Mouse (Mus musculus) liver, adult 2 months (tissue): ENCODE results near the gene Araf. TPM values are rescaled to one million over a fixed set of nuclear protein-coding genes. Genes with fewer than 3 reads are reported as not detected.

Source experiments
- DNase-seq: peaks from one replicate; pipeline ENCODE4 v3.0.0-alpha.2; 2011; ENCODE audit warnings: low read depth, low spot score; ENCODE audit errors: extremely low read depth
- H3K27ac ChIP-seq: fragments of 200-500 bp; replicated peaks from 2 replicates; pipeline ENCODE4 v1.5.1; 2012; ENCODE audit warnings: low read depth, mild to moderate bottlenecking, control low read depth, inconsistent platforms, low read length; ENCODE audit not compliant: insufficient read depth
- H3K27me3 ChIP-seq: fragments of 200-500 bp; 2 replicates; pipeline ENCODE4 v1.6.1; 2012; ENCODE audit warnings: mild to moderate bottlenecking, moderate library complexity, low read length, inconsistent platforms; ENCODE audit not compliant: control insufficient read depth, insufficient read depth
- H3K36me3 ChIP-seq: fragments of 200-500 bp; 2 replicates; pipeline ENCODE4 v1.6.1; 2012; ENCODE audit warnings: low read length, inconsistent platforms; ENCODE audit not compliant: control insufficient read depth, insufficient read depth
- H3K4me1 ChIP-seq: fragments of 200-500 bp; 2 replicates; pipeline ENCODE4 v1.6.1; 2011; ENCODE audit warnings: low read length; ENCODE audit not compliant: control insufficient read depth, insufficient read depth
- H3K4me3 ChIP-seq: fragments of 200-500 bp; 2 replicates; pipeline ENCODE4 v1.5.1; 2011; ENCODE audit warnings: low read depth, mild to moderate bottlenecking, control low read depth, low read length, moderate library complexity; ENCODE audit not compliant: insufficient read depth
- H3K79me2 ChIP-seq: fragments of 200-500 bp; 2 replicates; pipeline ENCODE4 v1.6.1; 2012; ENCODE audit warnings: inconsistent platforms, mild to moderate bottlenecking, low read length, moderate library complexity; ENCODE audit not compliant: control insufficient read depth, insufficient read depth
- H3K9ac ChIP-seq: fragments of 200-500 bp; 2 replicates; pipeline ENCODE4 v1.6.1; 2012; ENCODE audit warnings: low read depth, mild to moderate bottlenecking, control low read depth, inconsistent platforms, low read length
- CTCF ChIP-seq: fragments of 200-500 bp; IDR thresholded peaks from 2 replicates; pipeline ENCODE4 v1.5.1; 2011; ENCODE audit warnings: low read depth, low read length, control low read depth
- POLR2A ChIP-seq: fragments of 200-500 bp; IDR thresholded peaks from 2 replicates; pipeline ENCODE4 v1.6.1; 2011; ENCODE audit warnings: low read length, control low read depth; ENCODE audit not compliant: insufficient read depth; ENCODE audit errors: extremely low read depth
- WGBS: fragments of 180-500 bp; shearing (Covaris S2); methylation state at CpG from one replicate; pipeline ENCODE4 v1.1.7; 2018; 5-methylcytosine and 5-hydroxymethylcytosine counted together
- polyA plus RNA-seq: library from polyadenylated mRNA; depleted of rRNA; stranded (reverse); fragments of >200 nt; gene quantifications from 2 replicates; pipeline ENCODE4 v1.2.3, GENCODE M21; 2012
- total RNA-seq: library from RNA; depleted of rRNA; stranded (reverse); fragments of >200 nt; gene quantifications from 2 replicates; pipeline ENCODE4 v1.2.3, GENCODE M21; 2014

Gene Araf
- total and polyA plus RNA-seq, 2 experiments: 39.5 to 139 TPM

DNA sequence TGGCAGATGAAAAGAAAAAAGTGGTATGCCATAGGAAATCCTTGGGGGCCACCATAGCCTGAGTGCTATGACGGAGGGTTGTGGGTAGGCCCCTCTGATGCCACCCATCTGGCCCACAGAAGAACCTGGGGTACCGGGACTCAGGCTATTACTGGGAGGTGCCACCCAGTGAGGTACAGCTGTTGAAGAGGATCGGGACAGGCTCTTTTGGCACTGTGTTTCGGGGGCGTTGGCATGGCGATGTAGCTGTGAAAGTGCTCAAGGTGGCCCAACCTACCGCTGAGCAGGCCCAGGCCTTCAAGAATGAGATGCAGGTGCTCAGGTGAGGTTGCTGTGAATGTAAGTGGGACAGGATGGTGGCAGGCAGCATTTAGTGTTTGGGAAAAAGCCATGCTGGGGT is 56.2 kb downstream of the Araf start:
- peaks cover 20% of the 10 kb centered on the region; the same call in 1 of the 2 replicates for H3K36me3 ChIP-seq
- no peak overlapping the region for H3K9ac ChIP-seq
- H3K27me3 ChIP-seq: no peaks in the 10 kb centered on the region
- no peaks in the 10 kb centered on the region; the same call in 1 of the 2 replicates for H3K4me1 ChIP-seq
- no peak for TF ChIP-seq POLR2A
- TF ChIP-seq CTCF: no peak
- no peak for DNase-seq
- 96% methylated on average over 7 of the region's 7 CpGs for WGBS
- H3K79me2 ChIP-seq: peaks cover 3% of the 10 kb centered on the region; the same call in 1 of the 2 replicates
- no peak overlapping the region for H3K4me3 ChIP-seq
- H3K27ac ChIP-seq: no peak overlapping the region

DNA sequence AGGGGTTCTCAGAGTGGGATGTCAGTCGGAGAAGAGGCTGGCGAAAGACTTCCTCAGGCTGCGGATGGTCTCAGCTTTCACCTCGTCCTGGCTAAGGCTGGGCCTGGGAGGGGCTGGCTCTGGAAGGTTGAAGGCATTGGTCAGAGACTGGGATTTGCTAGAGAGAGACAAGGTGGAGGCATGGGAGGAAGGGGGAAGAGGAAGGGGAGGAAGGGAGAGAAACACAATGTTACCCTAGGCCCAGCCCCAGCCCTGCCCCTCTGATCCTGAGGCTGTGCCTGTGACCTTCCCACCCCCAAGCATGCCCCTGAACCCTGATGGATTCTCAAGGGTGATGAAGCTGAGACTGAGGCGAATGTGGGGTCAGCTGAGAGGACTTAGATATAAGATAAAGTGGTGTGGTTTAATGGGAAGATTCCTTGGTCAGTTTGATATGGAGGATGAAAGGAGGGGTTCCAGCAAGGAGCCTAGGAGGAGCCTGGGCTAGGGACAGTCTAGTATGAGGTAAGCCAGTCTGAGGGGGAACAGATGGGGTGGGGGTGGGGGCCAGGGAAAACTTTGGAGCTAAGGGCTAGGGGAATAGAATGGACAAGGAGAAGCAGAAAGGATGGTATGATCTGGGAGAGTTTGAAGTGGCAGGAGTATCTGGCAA is 64.0 kb downstream of the Araf start:
- WGBS: 66% methylated on average over 5 of the region's 5 CpGs
- H3K4me1 ChIP-seq: peaks cover 2% of the 10 kb centered on the region; the same call in 1 of the 2 replicates
- no peaks in the 10 kb centered on the region for H3K79me2 ChIP-seq
- no peak overlapping the region for H3K9ac ChIP-seq
- no peak for TF ChIP-seq POLR2A
- H3K27me3 ChIP-seq: no peaks in the 10 kb centered on the region
- H3K4me3 ChIP-seq: no peak overlapping the region
- no peak for DNase-seq
- peaks cover 3% of the 10 kb centered on the region; the same call in 1 of the 2 replicates for H3K36me3 ChIP-seq
- no peak overlapping the region for H3K27ac ChIP-seq

DNA sequence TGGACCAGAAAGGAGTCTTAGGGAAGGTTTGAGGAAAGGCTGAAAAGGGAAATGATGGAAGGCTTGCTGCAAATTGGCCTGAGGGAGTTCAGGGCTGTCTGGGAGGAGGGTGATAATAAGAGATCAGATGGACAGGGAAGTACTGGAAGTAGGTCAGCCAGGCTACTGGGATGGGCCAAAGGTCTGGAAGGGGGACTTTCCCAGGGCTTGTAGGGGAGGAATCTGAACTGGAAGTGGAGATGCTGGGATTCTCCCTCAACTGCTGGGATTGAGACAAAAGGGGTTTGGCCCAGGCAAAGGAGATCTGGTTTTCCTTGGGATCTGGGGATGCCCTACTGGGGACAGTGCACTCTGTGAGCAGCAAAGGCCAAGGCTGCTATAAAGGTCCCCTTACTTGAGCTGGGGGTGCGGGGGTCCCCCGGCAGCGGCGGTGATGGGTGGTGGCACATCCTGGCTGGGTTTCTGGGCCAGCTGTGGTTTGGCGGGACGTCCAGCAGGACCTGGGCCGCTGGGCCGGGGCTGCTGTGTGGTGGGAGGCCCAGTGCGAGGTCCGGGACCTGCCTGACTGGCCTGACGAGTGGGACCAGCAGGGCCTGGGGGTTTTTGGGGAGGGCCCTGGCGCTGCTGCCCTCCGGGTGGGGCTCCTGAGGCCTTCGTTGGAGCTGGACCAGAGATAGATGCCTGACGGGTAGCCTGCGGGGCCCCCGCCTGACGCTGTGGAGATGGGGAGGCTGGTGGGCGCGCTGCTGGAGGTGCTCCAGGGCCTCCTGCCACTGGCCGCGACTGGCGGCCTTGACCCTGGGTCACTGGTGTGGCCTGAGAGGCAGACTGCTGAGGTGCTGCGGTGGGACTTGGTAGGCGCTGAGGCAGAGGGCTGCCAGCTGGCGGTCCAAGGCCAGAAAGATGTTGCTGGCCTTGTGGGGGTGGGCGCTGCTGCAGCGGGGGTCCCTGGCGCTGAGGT is 64.8 kb downstream of the Araf start:
- Histone ChIP-seq H3K79me2 (no peaks in the 10 kb centered on the region), H3K9ac (no peak overlapping the region), H3K4me3 (no peak overlapping the region), H3K27me3 (no peaks in the 10 kb centered on the region), H3K4me1 (peaks cover 2% of the 10 kb centered on the region; the same call in 1 of the 2 replicates), H3K27ac (no peak overlapping the region), H3K36me3 (no peaks in the 10 kb centered on the region)
- DNase-seq: no peak
- WGBS: 21% methylated on average over 28 of the region's 29 CpGs
- TF ChIP-seq POLR2A (no peak), CTCF (no peak)

DNA sequence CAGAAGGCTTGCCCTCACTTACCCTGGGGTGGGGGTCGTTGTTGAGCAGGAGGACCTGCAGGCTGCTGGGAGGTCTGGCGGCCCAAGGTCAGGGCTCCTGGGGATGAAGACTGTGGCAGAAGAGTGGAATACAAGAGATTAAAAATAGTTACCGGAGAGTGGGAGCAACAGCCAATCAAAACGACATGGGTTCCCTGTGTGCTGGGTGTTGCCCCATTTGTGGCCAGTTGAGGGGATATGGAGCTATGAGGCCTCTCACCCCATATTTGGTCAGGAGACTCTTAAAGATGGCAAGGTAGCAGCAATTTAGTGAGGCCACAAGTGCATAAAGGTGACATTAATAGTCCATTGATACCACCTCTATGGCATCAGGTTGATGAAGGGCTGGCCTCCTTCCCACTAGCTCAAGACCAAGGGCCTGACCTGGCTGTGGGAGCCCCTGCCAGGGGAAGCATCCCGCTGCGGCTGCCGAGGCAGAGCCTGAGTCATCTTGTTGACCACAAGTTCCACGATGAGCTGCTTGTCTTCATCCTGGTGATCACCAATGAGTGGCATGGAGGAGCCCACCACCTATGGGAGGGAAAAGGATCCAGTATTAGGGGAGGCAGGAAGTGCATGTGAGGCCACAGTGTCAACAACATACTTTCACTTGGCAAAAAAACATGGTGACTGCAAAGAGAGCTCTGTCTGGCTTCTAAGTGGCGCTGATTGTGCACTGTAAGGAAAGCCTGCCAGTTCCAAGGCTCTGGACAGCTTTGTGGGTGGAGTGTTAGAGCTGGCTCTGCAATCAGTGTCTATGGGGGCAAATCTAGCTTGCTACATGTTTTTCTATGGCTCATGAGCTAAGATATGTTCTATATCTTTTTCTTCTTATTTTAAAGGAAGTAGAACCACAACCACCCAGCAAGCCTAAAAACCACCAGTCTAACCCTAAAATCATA is 65.8 kb downstream of the Araf start:
- no peak for DNase-seq
- TF ChIP-seq POLR2A: no peak
- TF ChIP-seq CTCF: no peak
- H3K36me3 ChIP-seq: no peaks in the 10 kb centered on the region

DNA sequence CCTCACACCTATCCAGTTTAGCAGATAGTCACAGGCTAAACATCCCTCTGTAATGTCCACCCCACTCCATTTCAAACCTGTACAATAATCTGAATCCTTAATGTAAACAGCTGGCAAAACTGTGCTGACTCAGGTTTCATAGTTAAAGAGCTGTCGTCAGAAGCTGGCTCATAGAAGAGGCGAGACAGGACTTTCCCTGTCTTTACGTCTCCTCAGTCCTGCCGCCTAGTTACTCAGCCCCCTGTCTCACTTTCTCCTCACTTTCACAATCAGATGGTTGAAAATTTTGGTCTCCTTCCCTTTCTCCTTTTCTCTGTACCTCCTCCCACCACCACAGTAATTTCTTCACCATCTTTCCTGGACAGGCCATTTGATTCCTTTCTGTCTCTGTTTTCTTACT is 70.5 kb downstream of the Araf start:
- TF ChIP-seq POLR2A: no peak
- TF ChIP-seq CTCF: no peak
- Histone ChIP-seq H3K4me3 (no peak overlapping the region), H3K9ac (no peak overlapping the region), H3K27ac (no peak overlapping the region), H3K27me3 (no peaks in the 10 kb centered on the region), H3K4me1 (no peaks in the 10 kb centered on the region), H3K79me2 (no peaks in the 10 kb centered on the region), H3K36me3 (no peaks in the 10 kb centered on the region)
- WGBS: 83% methylated on average over 4 of the region's 4 CpGs
- no peak for DNase-seq

More for the DNA sequence above, 65.8 kb downstream of the Araf start:
- H3K27ac ChIP-seq: no peak overlapping the region
- 70% methylated on average over 9 of the region's 9 CpGs for WGBS
- H3K4me1 ChIP-seq: peaks cover 2% of the 10 kb centered on the region; the same call in 1 of the 2 replicates
- H3K4me3 ChIP-seq: no peak overlapping the region
- no peaks in the 10 kb centered on the region for H3K27me3 ChIP-seq
- H3K79me2 ChIP-seq: no peaks in the 10 kb centered on the region
- H3K9ac ChIP-seq: no peak overlapping the region
